Mouse (Mus musculus) stomach, embryonic 15.5 days (tissue): ENCODE measurements around the gene Sec16a. TPM values are rescaled to one million over a fixed set of nuclear protein-coding genes. Genes with fewer than 3 reads are reported as not detected.
A peak's percentile ranks its signal among the peaks of the same experiment; 100 is the strongest.

Experiments
- ATAC-seq: fragments of 200-750 bp; cut with Nextera tagmentation; 2 replicates; pipeline ENCODE4 v1.8.0; 2017; ENCODE audit warnings: low read depth, moderate number of reproducible peaks, moderate TSS enrichment; ENCODE audit not compliant: insufficient read depth, low FRiP score
- H3K27ac ChIP-seq: fragments of 300-500 bp; sonication (generic); 2 replicates; pipeline ENCODE4 v1.5.1; 2015; ENCODE audit warnings: mild to moderate bottlenecking, inconsistent platforms
- H3K27me3 ChIP-seq: fragments of 300-500 bp; sonication (generic); replicated peaks from 2 replicates; pipeline ENCODE4 v1.6.1; 2015; ENCODE audit warnings: inconsistent platforms
- H3K36me3 ChIP-seq: fragments of 300-500 bp; sonication (generic); 2 replicates; pipeline ENCODE4 v1.6.1; 2015; ENCODE audit warnings: inconsistent platforms
- H3K4me1 ChIP-seq: fragments of 300-500 bp; sonication (generic); 2 replicates; pipeline ENCODE4 v1.6.1; 2015; ENCODE audit warnings: inconsistent platforms
- H3K4me2 ChIP-seq: fragments of 300-500 bp; sonication (generic); 2 replicates; pipeline ENCODE4 v1.6.1; 2015; ENCODE audit warnings: mild to moderate bottlenecking, inconsistent platforms
- H3K4me3 ChIP-seq: fragments of 300-500 bp; sonication (generic); replicated peaks from 2 replicates; pipeline ENCODE4 v1.5.1; 2015; ENCODE audit warnings: inconsistent platforms
- H3K9ac ChIP-seq: fragments of 300-500 bp; sonication (generic); 2 replicates; pipeline ENCODE4 v1.6.1; 2015; ENCODE audit warnings: inconsistent platforms
- H3K9me3 ChIP-seq: fragments of 300-500 bp; sonication (generic); 2 replicates; pipeline ENCODE4 v1.6.1; 2016; ENCODE audit warnings: inconsistent platforms
- WGBS: fragments of 180-500 bp; shearing (Covaris S2); methylation state at CpG from one replicate; pipeline ENCODE4 v1.1.7; 2015; 5-methylcytosine and 5-hydroxymethylcytosine counted together
- polyA plus RNA-seq: library from polyadenylated mRNA; unstranded; fragments of >200 nt; fragmentation: Nextera tagmentation; extraction: Ambion mirVana; gene quantifications from 2 replicates; pipeline ENCODE4 v1.2.1, GENCODE M21; 2015

The Sec16a gene
- polyA plus RNA-seq, 1 experiment from 2014 or later = 22.3 TPM

DNA sequence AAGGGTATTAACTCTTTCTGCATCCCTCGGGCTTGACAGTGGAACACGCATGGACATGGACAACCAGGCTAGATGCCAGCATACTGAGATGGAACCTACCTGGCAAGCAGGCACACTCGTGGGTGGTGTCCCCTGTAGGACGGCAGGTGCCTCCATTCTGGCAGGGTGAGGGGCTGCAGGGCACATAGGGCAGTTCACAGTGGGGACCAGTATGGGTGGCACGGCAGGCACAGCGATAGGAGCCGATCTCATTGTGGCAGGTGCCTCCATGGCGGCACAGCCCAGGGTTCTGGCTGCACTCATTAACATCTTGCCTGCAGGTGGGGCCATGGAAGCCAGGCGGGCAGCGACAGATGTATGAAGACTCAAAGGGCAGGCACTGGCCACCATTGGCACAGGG lies 39.2 kb upstream of the Sec16a start:
- 84% methylated on average over 10 of the region's 10 CpGs for WGBS
- H3K27me3 ChIP-seq = no peaks in the 10 kb centered on the region
- H3K4me1 ChIP-seq = peaks cover 69% of the 10 kb centered on the region
- H3K9me3 ChIP-seq = no peaks in the 10 kb centered on the region
- no peak overlapping the region for H3K4me2 ChIP-seq
- H3K4me3 ChIP-seq = no peak overlapping the region
- ATAC-seq = no peak
- H3K9ac ChIP-seq = no peak overlapping the region
- peaks cover 24% of the 10 kb centered on the region for H3K36me3 ChIP-seq
- H3K27ac ChIP-seq = peak overlapping the region; percentile 86; the same call in 1 of the 2 replicates

DNA sequence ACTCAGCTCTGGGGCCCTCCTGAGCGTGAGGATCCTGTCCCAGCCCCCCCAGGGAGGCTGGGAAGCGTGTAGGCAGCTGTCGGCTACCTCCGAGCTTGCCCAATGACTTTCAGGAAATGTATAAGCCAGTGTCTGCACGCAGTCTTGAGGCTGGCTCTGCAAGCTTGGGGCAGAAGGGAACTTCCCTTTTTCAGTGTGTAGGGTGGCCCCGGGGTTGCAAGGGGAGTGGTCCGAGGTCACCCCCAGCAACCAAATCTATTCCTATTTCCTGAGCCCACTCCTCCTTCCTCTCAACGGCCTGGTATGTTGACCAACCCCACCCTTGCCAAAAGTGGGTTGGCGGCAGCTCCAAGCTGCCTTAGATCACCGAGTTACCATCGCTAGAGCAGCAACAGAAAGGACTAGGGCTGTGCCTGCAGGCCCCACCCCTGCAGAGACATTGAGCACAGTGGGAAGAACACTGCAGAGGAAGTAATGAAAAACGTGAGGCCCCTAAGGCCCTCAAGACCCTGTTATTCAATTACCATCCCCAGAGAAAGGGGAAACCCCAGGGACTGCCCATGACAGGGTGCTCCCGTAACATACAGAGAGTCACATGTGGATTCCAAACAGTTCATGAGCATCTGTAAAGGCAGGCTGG lies 38.3 kb upstream of the Sec16a start:
- peaks cover 32% of the 10 kb centered on the region for H3K36me3 ChIP-seq
- H3K4me1 ChIP-seq = peaks cover 61% of the 10 kb centered on the region
- H3K27me3 ChIP-seq = no peaks in the 10 kb centered on the region
- no peak overlapping the region for H3K9ac ChIP-seq
- WGBS = 43% methylated on average over 13 of the region's 13 CpGs
- peak overlapping the region; percentile 38 for H3K4me2 ChIP-seq
- peak overlapping the region; percentile 86 for H3K27ac ChIP-seq
- no peak for ATAC-seq
- no peaks in the 10 kb centered on the region for H3K9me3 ChIP-seq
- H3K4me3 ChIP-seq = no peak overlapping the region

DNA sequence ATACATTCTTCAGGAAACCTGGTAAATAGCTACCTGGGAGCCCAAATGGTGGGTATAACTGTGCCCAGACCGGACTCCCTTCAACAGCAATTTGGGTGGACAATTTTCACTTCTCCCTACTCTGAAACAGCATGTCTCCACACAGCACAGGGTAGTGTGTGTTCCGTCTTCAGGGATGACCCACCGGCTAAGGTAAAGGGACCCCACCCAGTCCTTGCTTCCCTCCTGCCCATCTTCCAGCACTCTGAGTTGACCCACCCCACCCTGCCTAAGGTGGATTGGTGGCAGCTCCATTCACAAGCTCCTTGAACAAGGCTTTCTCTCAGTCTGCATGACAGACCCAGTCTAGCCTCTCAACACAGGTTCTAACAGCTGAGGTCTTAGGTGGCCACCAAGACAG lies 37.8 kb upstream of the Sec16a start:
- no peak for ATAC-seq
- H3K4me3 ChIP-seq = no peak overlapping the region
- peak overlapping the region; percentile 38 for H3K4me2 ChIP-seq
- no peaks in the 10 kb centered on the region for H3K27me3 ChIP-seq
- H3K36me3 ChIP-seq = peaks cover 37% of the 10 kb centered on the region
- peak overlapping the region; percentile 86 for H3K27ac ChIP-seq
- WGBS = 60% methylated on average over 3 of the region's 3 CpGs
- H3K9me3 ChIP-seq = no peaks in the 10 kb centered on the region
- H3K4me1 ChIP-seq = peaks cover 55% of the 10 kb centered on the region
- H3K9ac ChIP-seq = no peak overlapping the region

DNA sequence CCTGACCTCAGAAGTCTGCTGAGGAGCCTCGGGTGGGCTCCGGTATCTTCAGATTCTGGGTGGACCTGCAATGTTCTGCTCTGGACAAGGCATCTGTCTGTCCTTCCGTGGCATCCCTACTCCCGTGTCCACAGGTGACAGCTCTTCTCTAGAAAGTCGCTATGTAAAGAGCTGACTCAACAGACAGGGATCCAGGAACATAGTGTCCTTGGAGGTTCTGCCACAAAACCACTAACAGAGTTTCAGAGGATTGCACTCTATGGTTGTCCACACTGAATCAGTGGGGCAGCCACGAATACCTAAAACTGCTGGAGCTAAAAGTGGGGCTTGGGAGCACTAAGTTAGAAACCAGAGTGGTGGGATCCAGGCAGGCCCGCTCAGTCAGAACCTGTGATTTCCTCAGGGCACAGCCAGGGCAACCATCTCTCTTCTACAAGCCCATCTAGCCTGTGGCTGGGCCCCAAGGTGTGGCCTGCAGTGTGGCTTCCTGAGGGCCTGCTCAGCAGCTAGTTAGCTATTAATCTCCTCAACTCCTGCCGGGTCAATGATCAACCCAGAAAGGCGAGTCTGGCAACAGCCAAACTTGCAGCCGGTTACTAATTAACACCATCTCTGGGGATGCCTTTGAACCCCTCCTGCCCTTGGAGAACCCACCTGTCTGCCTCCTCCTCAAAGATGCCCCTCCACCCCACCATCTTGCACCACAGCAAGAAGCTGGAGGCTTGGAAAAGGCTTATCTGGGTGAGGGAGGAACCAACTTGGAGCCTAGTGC lies 36.9 kb upstream of the Sec16a start:
- WGBS = 63% methylated on average over 10 of the region's 10 CpGs
- no peaks in the 10 kb centered on the region for H3K9me3 ChIP-seq
- peaks cover 46% of the 10 kb centered on the region for H3K36me3 ChIP-seq
- peak overlapping the region; percentile 38 for H3K4me2 ChIP-seq
- H3K4me1 ChIP-seq = peaks cover 46% of the 10 kb centered on the region
- peak; percentile 83 for ATAC-seq
- H3K27ac ChIP-seq = peak overlapping the region; percentile 86
- no peak overlapping the region for H3K4me3 ChIP-seq
- no peak overlapping the region for H3K9ac ChIP-seq
- no peaks in the 10 kb centered on the region for H3K27me3 ChIP-seq

DNA sequence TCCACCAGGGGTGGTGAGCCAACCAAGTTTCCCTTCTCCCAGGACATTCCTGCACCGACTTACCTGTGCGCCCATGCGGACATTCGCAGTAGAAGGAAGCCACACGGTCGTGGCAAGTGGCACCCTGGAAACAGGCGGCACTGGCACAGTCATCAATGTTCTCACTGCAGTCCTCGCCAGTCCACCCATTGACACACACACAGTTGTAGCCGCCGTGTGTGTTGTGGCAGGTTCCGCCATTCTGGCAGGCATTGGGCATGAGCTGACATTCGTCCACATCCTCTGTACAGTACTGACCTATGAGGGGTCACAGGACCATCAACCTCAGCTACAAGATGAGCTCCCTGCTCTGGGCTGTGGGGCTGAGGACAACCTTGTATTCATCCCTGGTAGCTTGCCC lies 35.9 kb upstream of the Sec16a start:
- Histone ChIP-seq H3K27ac (no peak overlapping the region), H3K4me3 (no peak overlapping the region), H3K4me2 (no peak overlapping the region), H3K27me3 (no peaks in the 10 kb centered on the region), H3K9ac (no peak overlapping the region), H3K36me3 (peaks cover 54% of the 10 kb centered on the region), H3K4me1 (peaks cover 36% of the 10 kb centered on the region), H3K9me3 (no peaks in the 10 kb centered on the region)
- no peak for ATAC-seq
- 92% methylated on average over 12 of the region's 12 CpGs for WGBS

DNA sequence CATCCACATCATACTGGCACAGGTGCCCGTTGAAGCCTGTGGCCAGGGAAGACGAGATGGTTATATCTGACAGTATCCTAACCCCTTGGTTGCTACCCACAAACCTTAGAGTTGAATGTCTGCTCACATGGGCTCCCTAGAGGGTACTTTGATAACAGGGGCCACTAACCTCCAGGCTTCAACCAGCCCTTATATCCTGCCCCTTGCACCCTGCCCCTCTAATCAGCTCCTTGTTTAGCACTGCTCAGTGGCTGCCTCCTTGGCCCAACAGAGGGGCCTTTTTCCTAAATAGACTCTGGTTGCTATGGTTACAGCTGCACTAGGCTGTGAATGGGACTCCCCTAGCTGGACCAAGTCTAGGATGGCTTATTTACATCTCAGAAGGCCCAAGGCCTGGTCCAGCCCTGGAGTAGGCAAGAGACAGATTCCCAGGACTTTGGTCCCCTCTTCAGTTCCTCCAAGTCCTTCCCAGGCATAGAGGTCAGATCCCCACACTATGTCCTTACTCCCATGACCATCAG lies 33.7 kb upstream of the Sec16a start:
- Histone ChIP-seq H3K27ac (no peak overlapping the region), H3K4me1 (peaks cover 16% of the 10 kb centered on the region), H3K27me3 (no peaks in the 10 kb centered on the region), H3K4me3 (no peak overlapping the region), H3K9me3 (no peaks in the 10 kb centered on the region), H3K4me2 (no peak overlapping the region), H3K9ac (no peak overlapping the region), H3K36me3 (peaks cover 63% of the 10 kb centered on the region)
- no peak for ATAC-seq
- 81% methylated on average over 2 of the region's 2 CpGs for WGBS

DNA sequence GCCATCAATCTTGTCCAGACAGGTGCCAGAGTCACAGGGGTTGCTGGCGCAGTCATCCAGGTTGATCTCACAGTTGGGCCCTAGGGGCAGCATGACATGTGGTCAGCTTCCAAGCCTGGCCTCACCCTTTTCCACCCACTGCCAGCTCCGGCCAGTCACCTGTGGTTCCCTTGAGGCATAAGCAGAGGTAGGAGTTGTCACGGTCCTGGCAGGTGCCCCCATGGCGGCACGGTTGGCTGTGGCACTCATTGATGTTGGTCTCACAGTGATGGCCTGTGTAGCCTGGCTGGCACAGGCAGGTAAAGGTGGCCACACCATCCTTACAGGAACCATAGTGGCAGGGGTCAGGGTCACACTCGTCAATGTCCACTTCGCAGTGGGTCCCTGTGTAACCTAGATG lies 32.9 kb upstream of the Sec16a start:
- 96% methylated on average over 7 of the region's 7 CpGs for WGBS
- Histone ChIP-seq H3K27me3 (no peaks in the 10 kb centered on the region), H3K4me3 (no peak overlapping the region), H3K27ac (no peak overlapping the region), H3K4me2 (no peak overlapping the region), H3K9ac (no peak overlapping the region), H3K36me3 (peaks cover 60% of the 10 kb centered on the region), H3K4me1 (peaks cover 8% of the 10 kb centered on the region), H3K9me3 (no peaks in the 10 kb centered on the region)
- ATAC-seq = no peak

DNA sequence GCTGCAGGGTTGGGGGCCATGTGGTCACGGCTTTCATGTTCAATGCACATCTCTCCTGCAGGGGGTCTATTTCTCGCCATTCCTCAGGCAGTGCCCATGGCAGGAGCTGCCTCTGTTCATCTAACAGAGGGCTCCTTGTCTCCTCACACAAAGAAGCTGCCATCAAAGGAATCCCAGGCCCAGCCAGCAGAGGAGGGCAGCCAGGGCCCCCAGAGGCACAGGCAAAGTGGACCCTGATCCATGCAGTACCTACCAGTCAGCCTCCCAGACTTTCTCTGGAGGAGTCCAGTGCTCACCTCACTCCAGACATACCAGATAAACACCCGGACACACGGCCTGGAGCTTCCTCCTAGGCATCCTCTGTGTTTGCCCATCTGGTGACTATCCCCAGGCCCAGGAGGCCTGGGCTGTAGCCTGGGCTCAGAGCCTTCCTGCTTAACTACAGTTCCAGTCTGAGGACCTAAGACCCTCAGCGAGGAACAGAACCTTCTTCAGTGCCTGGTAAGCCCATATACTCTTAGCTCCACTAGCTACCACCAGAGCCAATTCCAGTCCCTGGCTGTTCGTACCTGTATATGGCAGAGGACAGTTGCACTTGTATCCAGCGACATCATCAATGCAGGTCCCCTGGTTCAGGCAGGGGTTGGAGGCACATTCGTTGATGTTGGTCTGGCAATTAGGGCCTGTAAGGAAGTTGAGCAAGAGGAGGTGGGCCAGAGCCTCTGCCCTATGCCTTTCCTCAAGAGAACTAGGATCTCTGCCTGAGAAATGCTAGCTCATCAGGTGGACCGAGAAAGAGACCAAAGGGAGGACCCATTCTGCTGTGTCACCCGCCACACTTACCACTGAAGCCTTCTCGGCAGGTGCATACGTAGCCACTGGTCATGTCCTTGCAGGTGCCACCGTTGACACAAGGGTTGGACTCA lies 30.8 kb upstream of the Sec16a start:
- 72% methylated on average over 13 of the region's 13 CpGs for WGBS
- no peak for ATAC-seq
- H3K27me3 ChIP-seq = no peaks in the 10 kb centered on the region
- H3K4me1 ChIP-seq = no peaks in the 10 kb centered on the region
- H3K9me3 ChIP-seq = no peaks in the 10 kb centered on the region
- peaks cover 74% of the 10 kb centered on the region for H3K36me3 ChIP-seq
- H3K27ac ChIP-seq = peak overlapping the region; percentile 64
- H3K9ac ChIP-seq = no peak overlapping the region
- H3K4me2 ChIP-seq = no peak overlapping the region
- H3K4me3 ChIP-seq = no peak overlapping the region

DNA sequence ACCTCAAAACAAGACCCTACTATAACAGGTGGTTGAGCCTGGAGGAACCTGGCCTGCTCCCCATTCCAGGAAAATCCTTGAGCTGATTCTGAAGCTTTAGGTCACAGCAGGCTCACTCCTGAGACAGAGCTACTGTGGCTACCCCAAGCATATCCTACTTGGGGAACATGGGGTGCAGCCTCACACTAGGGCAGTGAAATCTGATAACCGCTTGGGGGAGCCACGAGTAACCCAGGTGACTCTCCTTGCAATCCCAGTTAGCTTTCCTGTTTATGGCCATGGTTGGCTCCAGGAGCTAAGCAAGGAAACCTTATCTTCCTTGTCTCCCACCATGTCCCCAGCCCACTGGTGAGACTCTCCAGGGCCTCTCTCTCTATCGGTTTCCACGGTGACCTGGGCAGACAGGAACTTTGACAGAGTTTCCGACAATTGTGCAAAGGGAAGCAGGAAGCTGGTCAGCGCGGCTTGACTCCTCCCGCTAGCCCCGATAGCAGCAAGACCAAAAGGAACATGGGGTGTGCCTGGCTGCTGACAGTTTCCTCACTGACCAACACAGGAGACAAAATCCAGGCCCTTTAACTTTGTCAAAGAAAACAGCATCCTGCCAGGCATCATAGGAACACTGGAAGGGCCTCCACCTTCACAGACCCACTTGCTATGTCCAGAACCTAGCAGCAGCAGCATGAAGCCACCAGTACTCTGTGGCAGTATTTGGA lies 29.9 kb upstream of the Sec16a start:
- H3K27ac ChIP-seq = peak overlapping the region; percentile 64
- no peak for ATAC-seq
- no peaks in the 10 kb centered on the region for H3K27me3 ChIP-seq
- no peaks in the 10 kb centered on the region for H3K9me3 ChIP-seq
- no peak overlapping the region for H3K9ac ChIP-seq
- H3K4me1 ChIP-seq = no peaks in the 10 kb centered on the region
- no peak overlapping the region for H3K4me2 ChIP-seq
- H3K36me3 ChIP-seq = peaks cover 77% of the 10 kb centered on the region
- 36% methylated on average over 9 of the region's 9 CpGs for WGBS
- H3K4me3 ChIP-seq = no peak overlapping the region

DNA sequence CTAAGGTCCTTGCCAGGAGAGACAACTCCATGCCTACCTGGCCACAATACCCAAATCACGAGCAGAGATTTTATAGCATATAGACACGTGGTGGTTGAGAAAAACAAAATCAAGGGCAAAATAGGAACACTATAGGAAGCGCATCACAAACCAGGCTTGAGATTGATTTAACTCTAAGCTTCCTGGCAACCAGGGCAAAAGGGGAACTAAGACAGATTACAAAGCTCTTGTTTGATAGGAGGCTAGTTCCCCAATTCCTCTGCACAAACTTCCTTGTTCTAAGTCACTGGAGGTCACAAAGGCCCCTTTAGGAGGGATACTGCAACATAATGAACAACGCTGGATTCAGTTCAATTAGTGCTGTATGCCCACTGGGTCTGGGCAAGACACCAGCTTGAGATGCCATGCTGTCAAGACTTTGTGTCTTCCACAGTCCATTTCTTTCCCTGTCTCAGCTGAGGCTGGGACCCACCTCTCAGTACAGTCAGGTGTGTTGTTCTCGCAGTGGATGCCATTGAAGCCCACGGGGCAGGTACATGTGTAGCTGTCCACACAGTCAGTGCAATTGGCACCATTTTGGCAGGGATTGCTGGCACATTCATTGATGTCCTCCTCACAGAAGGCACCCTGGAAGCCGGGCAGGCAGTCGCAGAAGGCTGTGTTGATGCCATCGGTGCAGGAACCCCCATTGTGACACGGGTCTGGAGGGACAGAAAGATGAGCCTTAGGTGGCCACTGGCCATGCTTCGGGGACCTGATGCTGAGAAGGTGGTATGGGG lies 27.5 kb upstream of the Sec16a start:
- ATAC-seq = no peak
- 88% methylated on average over 11 of the region's 11 CpGs for WGBS
- H3K36me3 ChIP-seq = peaks cover 77% of the 10 kb centered on the region

More for the DNA sequence above, 27.5 kb upstream of the Sec16a start:
- H3K27me3 ChIP-seq = no peaks in the 10 kb centered on the region
- no peaks in the 10 kb centered on the region for H3K4me1 ChIP-seq
- H3K9me3 ChIP-seq = no peaks in the 10 kb centered on the region
- no peak overlapping the region for H3K27ac ChIP-seq
- H3K4me3 ChIP-seq = no peak overlapping the region
- no peak overlapping the region for H3K4me2 ChIP-seq
- H3K9ac ChIP-seq = no peak overlapping the region
